Mouse (Mus musculus): Measurements from ENCODE around the gene Gm11027.
"Not testable (repeated sequence)": the region's sequence is repeated elsewhere in the genome, so short reads cannot be mapped to it uniquely, and the experiment has no call there.

The Gm11027 gene

DNA sequence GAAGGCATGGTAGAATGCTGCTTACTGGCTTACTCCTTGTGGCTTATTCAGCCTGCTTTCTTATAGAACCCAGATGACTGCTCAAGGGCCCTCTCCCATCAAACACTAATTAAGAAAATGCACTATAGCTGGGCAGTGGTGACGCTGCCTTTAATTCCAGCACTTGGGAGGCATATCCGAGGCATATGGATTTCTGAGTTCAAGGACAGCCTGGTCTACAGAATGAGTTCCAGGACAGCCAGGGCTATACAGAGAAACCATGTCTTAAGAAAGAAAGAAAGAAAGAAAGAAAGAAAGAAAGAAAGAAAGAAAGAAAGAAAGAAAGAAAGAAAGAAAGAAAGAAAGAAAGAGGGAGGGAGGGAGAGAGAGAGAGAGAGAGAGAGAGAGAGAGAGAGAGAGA, at the start of gene Gm11027:
Gene Gm11027 (plus strand): TSS at position 301 of the 400 bp plus-strand sequence.
- not testable (repeated sequence) for DNase-seq (ENCODE audit: low read depth, low spot score)

DNA sequence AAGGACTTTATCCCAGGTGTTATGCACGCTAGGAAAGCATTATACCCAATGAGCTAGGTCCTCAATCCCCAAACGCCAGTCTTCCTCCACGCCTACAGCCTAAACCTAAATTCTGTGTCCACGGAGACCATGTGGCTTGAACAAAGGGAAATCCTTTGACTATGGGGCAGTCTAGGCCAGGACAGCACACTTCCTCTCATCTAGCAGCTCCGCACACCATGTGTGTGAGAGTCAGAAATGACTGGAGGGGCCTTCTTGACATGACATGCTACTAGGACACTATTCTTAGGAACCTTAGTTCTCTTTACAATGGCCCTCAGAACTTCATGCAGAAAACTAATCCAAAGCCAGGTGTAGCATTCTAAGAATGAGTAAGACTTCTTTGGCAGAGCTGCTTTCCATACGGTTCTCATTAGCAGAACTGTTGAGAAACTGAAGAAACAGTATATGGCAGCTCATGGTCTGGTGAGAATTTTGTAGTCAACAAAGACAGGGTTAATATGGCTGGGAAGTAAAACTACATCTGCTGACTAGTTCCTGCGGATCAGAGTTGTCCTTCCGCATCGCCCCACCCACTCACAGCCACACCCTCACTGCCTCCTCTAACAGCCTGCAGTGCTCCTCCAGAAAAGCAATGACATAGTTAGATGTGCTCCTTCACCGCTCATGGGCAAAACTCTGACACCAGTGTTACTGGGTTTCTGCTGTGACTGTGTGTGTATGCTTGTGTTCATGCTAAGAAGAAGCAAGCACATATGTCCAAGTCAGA, 48.7 kb upstream of the Gm11027 start:
- DNase-seq (ENCODE audit: low read depth, low spot score), result no peak

DNA sequence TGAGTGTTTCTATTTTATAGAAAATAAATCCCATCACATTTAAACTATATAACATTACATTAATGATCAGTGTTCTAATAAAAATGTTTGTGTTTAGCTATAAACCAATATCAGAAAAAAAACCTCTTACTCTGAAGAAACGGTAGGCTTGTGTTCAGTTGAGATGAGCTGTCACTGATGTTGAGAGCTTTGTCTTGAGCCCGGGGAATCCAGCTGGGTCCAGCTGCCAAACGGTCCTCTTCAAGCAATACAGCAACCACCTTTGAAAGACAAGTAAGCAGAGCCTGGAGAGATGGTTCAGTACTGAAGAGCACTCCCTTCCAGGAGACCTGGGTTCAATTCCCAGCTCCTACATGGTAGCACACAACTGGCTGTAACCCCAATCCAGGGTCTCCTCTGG, 45.7 kb upstream of the Gm11027 start:
- DNase-seq (ENCODE audit: low read depth, low spot score), result no peak

DNA sequence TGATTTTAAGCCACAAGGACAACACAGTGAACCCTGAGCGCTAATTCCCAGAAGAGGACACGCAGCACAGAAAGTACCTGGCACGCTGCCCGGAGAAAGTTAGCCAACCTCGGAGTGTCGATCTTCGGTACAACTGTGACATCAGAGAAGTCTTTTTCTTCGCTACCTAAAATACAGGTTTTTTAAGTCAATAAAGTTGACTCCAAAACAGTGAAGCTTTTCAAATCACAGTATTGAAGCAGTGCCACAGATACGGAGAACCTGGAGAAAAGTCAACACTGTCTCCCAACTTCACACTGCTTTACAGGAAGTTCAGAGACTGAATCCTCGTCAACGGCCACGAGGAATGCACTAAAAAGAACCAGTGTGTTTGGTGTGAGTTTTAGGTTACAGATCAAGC, 43.6 kb upstream of the Gm11027 start:
- no peak for DNase-seq (ENCODE audit: low read depth, low spot score)

DNA sequence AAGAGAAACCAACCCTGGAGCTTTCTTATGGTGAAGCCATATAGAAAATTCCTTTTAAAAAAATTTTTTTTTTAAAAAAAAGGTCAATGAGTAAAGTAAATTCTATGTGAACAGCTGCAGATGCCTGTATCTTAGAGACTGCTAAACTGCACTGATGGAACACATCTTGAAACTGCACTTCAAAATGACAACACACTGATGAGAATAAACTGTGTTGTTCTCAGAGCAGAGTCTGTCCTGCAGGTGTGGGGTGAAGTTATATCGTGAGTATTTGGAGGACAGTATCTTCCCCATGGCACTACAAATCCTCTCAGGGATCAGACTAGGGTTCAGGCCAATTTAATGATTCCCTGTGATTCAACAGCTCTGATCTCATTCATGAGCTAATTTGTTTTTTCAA, 43.1 kb upstream of the Gm11027 start:
- no peak for DNase-seq (ENCODE audit: low read depth, low spot score)

DNA sequence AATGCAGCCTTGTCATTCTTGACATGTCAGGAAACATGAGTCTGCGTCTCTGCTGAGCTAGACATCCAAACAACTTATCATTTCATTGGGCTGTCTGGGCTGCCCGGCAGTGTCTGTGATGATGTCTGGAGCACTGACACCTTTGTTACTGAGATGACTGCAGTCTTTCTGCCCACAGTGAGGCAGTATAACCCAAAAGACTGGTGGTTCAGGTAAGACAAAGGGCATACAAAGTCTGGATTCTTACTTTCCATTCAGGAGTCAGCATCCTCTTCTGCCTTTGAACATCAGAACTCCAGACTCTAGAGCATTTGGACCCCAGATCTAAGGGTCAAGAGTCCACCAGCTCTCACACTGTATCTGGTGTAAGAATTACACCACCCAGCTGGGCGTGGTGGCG, 39.8 kb upstream of the Gm11027 start:
- DNase-seq (ENCODE audit: low read depth, low spot score), result peak; percentile 15

DNA sequence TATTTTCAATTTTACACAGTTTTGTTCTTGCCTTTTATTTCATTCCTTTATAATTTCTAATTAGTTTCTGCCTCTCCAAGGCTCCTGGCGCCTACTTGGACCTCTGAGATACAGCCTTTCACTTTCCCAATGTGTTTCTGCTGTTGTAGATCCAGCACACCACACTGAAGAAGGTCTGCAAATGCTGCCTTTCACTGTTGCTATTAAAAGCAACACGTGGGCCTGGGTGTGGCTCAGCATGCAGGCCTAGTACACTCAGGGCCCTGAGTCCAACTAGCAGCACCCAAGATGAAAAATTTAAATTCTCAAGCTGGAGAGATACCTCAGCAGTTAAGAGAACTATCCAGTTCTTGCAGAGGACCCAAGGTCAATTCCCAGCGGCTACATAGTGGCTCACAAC, 38.5 kb upstream of the Gm11027 start:
- no peak for DNase-seq (ENCODE audit: low read depth, low spot score)

DNA sequence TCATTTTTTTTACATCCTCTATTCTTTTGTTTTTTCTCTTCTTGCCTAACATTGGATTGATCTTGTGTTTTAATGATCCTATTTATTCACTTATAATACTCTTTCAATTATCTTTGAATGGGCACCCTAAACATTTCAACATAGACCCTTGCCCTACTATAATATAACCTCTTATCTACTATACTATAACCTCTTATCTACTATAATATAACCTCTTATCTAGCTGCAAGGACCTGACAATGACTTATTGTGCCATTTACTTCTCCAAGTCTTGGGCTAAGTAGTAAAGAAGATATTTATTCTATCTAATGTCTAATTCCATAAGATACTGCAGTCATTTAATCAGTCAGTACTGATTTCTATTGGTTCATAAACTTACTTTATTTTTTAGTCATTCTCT, 36.8 kb upstream of the Gm11027 start:
- DNase-seq (ENCODE audit: low read depth, low spot score), result no peak

DNA sequence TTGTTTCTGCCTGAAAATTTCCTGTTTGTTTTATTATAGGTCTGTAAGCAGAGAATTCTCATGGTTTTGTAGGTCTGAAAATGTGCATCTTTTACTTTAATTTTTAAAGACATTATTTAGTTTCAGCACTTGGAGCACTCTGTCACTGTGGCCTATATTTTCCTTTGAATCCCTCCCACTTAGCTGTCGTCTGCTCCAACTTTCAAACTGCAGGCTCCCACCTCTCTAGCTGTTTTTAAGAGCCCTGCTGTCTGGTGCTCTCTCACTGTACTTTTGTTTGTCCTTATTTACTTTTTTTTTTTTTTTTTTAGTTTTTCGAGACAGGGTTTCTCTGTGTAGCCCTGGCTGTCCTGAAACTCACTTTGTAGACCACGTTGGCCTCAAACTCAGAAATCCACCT, 36.4 kb upstream of the Gm11027 start:
- DNase-seq (ENCODE audit: low read depth, low spot score), result no peak

DNA sequence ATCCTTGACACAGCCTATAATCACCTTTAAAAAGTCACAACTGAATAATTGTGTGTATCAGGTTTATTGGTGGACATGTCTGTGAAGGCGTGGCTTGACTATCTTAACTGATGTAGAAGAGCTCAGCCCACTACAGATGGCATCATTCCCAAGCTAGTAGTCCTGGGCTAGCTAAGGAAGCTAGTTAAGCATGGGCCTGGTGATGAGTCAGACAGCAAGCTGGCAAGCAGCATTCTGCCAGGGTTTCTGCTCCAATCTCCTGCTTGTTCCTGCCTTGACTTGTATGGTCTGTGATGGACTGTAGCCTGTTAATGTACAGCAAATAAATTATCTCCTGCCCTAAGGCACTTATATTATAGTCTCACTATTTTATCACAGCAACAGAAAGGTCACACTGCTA, 30.6 kb upstream of the Gm11027 start:
- no peak for DNase-seq (ENCODE audit: low read depth, low spot score)

DNA sequence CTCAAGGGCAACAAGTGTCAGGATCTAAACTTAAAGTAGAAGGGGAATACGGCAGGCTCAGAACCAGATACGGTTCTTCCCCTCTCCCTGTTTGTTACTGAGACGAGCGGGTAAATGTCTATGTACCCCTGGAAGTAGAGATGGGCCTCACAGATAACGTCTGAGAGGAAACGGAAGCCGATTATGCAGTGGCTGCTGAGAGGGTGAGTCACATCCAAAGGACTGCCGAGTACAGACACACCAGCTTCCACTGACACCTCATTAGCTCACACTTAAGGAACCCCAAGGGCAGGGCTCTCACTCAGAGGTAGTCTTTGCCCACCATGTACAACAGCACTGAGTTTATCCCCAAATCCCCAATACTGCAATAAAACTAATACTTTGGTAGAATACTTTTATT, 20.5 kb upstream of the Gm11027 start:
- no peak for DNase-seq (ENCODE audit: low read depth, low spot score)

DNA sequence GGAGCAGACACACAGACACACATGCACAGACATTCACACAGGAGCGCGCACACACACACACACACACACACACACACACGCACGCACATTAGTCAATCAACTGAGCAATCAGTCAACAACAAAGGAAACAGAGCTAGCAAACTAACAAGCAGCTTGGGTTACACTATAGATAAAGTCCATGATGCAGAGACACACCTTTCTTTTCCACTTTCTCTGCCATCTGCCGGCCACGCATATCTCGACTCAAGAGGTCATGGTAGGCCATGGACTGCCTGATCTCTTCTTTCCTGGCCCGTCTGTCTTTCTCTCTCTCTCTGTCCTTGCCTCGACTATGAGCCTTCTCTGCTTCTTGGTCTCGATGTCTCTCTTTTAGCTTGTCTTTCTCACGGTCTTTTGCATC, 19.6 kb upstream of the Gm11027 start:
- DNase-seq (ENCODE audit: low read depth, low spot score), result no peak

DNA sequence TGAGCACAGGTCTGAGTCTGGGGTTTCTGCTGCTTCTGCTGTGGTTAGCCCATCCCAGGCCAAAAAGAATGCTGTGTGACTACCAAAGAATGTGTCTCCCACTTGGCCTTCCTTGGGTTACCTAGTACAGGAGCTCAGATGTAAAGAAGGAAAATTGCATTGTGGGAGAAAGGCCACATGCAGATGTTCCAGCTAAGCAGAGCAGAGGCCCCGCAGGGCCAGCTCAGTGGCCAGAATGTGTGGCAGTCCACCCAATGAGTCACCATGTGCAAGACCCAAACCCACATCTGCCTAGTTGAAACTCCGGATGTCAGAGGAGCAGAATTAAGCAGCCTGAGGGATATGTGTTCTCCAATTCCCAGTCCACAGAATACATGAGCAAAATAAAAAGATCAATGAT, 16.9 kb upstream of the Gm11027 start:
- no peak for DNase-seq (ENCODE audit: low read depth, low spot score)

DNA sequence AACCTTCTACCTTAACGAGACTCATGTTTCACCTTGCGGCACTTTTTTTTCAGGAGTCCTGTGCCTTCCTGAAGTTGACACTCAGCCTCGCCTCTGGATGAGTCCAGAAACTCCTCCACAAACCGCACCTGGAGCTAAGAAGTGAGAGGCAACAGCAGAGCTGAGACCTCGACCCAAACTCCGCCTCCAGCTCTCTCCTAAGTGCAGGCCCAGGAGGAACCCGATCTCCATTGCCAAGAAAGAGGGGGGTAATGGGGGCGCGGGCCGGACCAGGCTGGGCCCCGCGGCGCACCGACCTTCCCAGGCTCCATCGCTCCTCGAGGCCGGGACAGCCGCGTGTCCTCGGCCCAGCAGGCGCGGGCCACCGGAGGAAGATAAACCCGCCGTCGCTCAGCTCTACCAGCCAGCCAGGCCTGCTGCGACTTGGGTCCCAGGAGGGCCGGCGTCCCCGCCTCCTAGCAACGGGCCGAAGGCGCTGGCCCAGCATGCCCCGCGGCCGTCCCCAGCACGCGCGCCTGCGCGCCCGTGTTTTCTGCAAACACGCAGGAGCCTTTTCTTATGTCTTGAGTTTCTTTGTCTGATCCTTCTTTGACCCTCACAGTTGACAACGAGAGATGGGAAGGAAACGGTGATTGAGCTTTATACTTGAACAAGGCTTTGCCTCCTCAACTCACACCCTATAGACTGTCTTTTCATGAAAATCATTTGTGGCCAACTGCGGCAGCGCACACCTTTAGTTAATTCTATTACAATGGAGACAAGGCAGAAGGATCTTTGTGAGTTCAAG, 12.4 kb upstream of the Gm11027 start, which contains the start of gene Wdr60:
Gene Wdr60 (minus strand): TSS at position 468 of the 787 bp plus-strand sequence.
- DNase-seq (ENCODE audit: low read depth, low spot score), result peak; percentile 95

DNA sequence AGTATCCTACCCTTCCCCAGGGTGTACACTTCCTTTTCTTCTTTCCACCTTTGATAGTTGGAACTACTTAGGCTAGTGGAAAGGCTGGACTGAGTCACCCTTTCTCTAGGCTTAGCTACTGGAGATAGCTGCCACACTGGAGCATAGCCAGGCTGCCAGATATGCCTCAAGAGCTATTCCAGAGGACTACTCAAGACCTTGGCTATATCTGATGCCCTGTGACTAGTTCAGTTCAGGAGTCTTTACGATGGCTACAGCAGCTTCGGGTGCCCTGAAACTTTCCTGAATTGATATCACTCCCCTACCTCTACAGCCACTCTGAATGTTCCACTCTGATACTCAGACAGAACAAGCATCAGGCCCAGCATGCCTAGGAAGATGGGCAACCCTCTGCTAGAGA, 10.4 kb upstream of the Gm11027 start:
- DNase-seq (ENCODE audit: low read depth, low spot score), result no peak

DNA sequence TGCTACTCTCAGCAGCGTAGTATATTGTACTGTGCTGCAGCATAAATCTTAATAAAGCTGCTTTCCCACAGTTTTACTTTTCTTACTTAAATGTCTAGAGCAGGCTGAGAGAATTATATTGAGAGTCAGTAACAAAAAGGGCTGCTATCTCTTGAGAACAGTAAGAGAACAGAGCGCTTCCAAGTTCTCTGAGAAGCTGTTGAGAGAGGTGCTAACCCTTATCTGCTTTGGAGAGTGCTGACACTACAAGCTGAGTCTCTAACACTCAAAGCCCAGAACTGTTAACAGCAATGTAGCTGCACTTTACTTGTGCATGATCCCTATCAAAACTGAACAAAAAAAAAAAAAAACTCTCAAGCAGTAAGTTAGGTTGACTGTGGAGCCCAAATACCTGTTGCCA, 9.9 kb upstream of the Gm11027 start:
- DNase-seq (ENCODE audit: low read depth, low spot score), result no peak

DNA sequence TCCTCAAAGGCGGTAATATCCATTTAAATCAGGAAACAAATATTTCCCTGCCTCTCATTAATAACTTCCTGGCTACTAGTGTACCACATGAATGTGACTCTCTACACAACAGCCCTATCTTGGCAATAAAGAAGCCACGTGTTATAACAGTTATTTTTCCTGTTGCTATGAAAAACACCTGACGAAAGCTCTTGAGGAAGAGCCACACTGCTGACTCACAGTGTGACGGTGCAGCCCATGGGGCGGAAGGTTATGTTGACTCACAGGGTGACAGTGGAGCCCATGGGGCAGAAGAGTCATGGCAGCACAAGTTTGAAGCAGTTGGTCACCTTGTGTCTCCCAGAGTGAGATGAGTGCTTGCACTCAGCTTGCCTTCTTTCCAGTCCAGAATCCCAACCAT, 5.7 kb upstream of the Gm11027 start:
- no peak for DNase-seq (ENCODE audit: low read depth, low spot score)

DNA sequence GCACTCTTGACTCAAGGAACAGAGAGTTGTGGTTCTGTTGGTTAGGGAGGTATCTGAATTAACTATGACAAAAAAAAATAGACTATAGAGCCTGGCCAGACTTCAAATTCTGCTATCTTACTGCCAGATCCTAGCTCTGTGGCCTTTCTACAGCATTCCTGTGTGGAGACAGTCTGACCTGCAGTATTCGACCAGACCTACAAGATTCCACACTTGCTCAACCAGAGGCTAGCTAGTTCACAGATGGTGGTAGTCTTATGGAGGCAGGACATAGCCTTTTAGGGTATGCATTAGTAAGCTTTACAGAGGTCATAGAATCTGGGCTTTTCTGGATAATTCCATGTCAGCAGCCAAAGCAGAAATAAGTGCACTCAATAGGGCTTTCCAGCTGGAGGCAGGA, 4.6 kb upstream of the Gm11027 start:
- DNase-seq (ENCODE audit: low read depth, low spot score), result no peak

DNA sequence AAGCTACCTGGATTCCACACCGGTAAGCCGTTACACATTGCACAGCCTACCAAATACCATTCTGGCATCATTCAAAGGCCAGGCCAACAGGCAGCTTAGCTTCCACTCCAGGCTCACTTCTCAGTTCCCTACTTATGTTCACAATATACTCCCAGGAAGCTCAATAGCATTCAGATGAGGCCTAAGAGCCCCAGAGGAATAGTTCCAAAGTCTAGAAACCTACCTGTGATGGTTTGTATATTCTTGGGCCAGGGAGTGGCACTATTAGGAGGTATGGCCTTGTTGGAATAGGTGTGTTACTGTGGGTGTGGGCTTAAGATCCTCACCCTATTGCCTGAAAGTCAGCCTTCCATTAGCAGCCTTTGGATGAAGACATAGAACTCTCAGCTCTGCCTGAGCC, 4.1 kb upstream of the Gm11027 start:
- DNase-seq (ENCODE audit: low read depth, low spot score), result no peak

DNA sequence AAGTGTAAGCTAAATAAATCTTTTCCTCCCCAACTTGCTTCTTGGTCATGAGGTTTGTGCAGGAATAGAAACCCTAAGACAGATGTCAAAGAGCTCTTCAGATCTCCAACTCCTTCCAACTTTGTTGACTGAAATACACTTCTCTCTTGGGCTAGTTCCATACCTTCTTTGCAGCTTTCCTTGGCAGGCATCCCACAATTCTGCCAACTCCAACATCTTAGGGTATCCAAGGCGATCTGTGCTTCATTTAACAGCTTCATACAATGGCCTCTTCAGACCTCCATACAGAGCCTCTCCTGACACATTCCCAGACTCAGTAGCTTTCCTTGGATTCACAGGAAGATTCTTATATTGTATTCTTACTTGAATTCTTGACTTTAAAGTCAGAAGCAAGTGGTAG, 1.5 kb upstream of the Gm11027 start:
- no peak for DNase-seq (ENCODE audit: low read depth, low spot score)

DNA sequence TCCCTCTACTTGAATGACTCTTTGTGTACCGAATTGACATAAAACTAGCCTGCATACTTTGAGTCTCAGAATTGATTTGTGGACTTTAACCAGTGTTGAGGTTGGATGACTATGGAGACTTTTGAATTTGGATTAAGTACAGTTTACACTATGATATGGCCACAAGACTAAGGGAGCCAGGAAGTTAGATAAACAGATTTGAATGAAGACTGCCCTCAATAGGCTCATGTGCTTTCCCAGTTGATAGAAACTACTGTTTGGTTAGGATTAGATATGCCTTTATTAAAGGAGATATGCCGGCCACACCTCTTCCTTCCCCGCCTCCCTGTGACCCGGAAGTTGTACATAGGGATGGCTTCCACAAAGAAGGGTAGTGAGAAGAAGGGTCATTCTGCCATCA, 445 bp downstream of the Gm11027 start:
- DNase-seq (ENCODE audit: low read depth, low spot score), result no peak

DNA sequence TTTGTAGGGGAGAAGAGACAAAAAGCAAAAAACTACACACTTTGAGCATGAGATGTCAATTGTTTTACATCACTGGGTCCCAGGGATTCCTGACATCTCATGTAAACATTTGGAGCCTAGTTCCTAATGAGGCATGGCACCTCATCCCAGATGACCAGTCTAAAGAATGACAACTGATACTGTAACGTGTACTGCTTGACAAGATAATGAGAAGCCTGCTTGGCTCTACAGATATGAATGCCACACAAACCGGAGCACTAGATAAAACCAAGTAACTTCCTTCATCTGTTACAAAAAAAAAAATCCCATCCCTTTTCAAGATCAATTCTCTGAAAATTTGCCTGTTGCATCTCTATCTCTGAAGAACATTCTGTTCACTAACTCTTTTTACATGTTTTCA, 1.8 kb downstream of the Gm11027 start:
- no peak for DNase-seq (ENCODE audit: low read depth, low spot score)

DNA sequence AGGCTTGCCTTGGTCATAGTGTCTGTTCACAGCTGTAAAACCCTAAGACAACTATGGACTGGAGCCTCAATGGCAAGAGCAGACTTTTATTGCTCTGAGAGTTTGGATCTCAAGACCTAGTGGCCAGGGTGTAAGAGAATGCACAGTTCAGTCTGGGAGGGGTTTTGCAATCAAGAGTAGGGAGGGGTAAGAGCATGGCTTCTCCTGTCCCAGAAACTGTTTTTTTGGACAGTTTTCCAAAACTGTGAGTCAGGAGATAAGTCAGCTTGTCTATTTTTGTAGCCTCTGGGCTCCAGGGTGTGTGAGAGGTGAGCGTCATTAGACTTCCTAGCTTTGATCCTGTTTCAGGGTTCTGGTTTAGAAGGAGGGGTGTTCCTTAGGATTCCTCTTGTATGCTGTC, 3.4 kb downstream of the Gm11027 start:
- no peak for DNase-seq (ENCODE audit: low read depth, low spot score)
